Mouse (Mus musculus) olfactory bulb, adult 2 months (tissue): ENCODE measurements around the gene Pou2af1.

ENCODE experiments used
- CTCF ChIP-seq: fragments of 200-500 bp; IDR thresholded peaks from 2 replicates; pipeline ENCODE4 v1.5.1; 2012; ENCODE audit warnings: low read depth, mild to moderate bottlenecking, low read length, moderate library complexity; ENCODE audit not compliant: insufficient read depth
- POLR2A ChIP-seq: fragments of 200-500 bp; IDR thresholded peaks from 2 replicates; pipeline ENCODE4 v1.6.1; 2012; ENCODE audit warnings: mild to moderate bottlenecking, low read depth, low read length, moderate library complexity; ENCODE audit not compliant: insufficient read depth

DNA sequence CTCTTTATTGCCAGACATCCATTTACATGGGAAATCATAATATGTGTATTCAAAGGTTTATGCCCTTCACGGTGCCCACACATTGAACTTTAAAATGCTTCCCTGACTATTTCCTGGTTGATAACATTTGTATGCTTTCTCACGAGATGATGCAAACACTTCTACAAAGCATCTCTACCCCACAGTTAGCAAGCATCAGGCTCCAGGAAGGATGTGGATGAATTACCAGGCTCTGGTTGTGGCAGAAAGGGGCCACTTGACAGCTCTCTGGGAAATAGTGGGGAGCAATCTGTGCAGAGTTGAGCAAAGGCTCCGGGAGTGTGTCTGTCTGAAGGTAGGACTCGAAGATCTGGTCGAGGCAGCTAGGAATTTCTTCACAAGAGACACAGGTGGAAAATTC is 58.6 kb downstream of the Pou2af1 start:
- TF ChIP-seq CTCF (no peak), POLR2A (no peak)
